Mouse (Mus musculus) olfactory bulb, adult 2 months (tissue): ENCODE data around the gene Bud13.
"Not testable (repeated sequence)": the region's sequence is repeated elsewhere in the genome, so short reads cannot be mapped to it uniquely, and the experiment has no call there.

Experiments used
- CTCF ChIP-seq: fragments of 200-500 bp; IDR thresholded peaks from 2 replicates; pipeline ENCODE4 v1.5.1; 2012; ENCODE audit warnings: low read depth, mild to moderate bottlenecking, low read length, moderate library complexity; ENCODE audit not compliant: insufficient read depth
- POLR2A ChIP-seq: fragments of 200-500 bp; IDR thresholded peaks from 2 replicates; pipeline ENCODE4 v1.6.1; 2012; ENCODE audit warnings: mild to moderate bottlenecking, low read depth, low read length, moderate library complexity; ENCODE audit not compliant: insufficient read depth

GRCm38 (mm10) chr9:46336294-46336693 is 53.5 kb downstream of the Bud13 start:
- not testable (repeated sequence) for TF ChIP-seq CTCF, POLR2A
